Mouse (Mus musculus) left cerebral cortex, adult 8-10 months (tissue): ENCODE measurements around the gene Taf15. TPM values are rescaled to one million over a fixed set of nuclear protein-coding genes. Genes with fewer than 3 reads are reported as not detected.

Experiments used
- DNase-seq, 2 experiments: peaks; one replicate each; pipeline ENCODE4 v3.0.0; 2022; ENCODE audit warnings: low spot score in 2 of 2
- total RNA-seq, 4 experiments: library from RNA; stranded (reverse); gene quantifications; 2 replicates each; pipeline ENCODE4 v1.2.4; 2022

Taf15 gene
- total RNA-seq, 4 experiments from 2014 or later = 50.1 to 67.1 (median 54.3) TPM

DNA sequence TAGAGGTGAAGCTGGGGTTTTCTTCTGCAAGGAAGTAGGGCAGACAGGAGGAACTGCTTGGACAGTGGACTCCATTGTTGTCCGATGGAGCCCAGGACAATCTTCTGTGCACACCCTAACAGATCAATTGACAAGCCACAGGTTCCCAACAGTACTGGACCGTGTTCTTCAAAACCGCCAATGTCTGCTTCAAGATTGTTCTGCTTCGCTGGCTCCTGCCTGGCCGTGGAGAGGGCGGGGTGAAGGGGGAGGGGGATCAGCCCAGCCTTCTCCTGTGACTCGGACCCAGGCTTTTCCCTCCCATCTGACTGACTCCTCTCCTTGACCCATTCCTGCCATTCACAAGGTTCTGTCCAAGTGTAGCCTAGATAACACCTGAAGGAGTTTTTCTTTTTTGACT, 15.6 kb upstream of the Taf15 start:
- DNase-seq = no peak

DNA sequence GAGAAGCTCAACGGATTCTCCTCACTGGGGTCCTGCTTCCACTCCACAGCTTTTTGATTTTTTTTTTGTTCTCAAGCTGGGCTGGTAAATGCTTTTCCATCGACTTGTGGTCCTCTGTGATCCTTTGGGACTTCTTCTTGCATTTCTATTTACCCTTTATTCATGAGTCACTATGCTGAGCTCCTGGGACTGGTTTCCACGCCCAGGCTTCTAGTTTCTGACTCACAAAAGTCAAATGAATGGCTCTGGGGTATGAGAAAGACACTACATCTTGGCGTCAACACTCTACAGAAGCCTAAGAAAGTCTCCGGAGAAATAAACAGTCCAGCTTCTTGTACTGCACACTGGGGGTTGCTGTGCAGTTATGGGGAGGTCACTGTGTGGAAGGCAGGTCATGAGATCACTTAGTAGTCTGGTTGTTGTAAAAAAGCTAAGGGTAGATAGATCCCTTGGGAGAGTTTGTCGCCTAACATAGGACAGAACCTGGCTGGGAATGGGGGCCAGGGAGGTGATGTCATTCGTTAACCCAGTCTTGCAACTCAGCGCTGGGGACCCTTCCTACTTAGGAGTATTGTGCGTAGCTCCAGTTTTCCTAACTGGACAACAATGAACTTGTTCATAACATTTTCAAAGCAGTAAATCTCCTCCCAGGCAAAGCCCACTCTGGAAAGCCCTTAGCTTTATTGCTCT, 14.8 kb upstream of the Taf15 start:
- DNase-seq = no peak

DNA sequence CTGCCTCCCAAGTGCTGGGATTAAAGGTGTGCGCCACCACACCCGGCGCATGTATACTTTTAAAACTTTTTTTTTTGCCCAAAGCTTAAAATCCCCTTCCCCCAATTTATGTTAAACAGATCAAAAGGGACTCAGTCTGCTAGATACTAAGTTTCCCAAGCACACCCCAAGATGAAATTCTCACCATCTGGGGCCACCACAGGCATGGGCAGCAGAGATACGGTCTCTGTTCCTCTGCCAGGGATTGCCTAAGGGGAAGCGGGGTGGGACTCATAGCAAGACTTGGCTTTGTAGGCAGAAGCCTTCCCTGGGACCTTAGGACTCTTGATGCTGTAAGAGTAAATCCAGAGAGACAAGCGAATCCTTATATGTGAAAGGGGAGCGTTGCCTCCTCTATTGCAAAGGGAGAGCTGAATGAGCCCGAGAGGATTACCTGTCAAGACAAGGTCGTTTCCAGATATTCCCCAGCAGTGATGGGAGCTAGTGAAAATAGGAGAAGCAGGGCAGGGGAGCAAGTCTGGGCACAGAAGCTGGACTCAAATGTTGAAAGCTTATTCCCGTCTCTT, 11.3 kb upstream of the Taf15 start:
- DNase-seq = no peak

DNA sequence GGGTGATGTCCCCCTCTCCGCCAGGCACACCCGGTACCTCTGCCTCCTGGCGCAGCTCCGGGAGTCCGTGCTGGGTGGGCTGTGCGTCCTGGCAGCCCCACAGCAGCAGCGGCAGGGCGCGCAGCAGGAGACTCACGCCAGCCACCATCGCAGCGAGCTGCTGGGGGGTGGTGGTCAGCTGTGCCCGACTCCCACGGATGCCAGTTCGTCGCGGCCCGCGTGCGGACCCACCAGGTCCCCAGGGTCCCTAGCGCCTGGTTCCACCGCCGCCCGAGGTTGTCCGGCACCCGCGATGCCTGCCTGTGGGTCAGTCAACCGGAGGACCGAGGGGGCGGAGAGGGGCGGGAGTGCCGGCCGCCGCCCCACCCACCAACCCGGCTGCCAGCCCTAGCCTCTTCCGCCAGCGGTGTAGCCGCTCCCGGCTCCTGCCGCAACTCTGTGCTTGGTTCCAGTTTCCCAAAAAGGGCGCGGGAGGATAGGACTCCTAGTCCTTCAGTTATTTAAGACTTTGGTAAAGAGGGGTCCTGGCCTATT, 10.1 kb upstream of the Taf15 start, which contains the start of gene Mmp28:
Mmp28 (minus strand) TSS at position 361 of the 534 bp plus-strand sequence.
- DNase-seq = no peak

DNA sequence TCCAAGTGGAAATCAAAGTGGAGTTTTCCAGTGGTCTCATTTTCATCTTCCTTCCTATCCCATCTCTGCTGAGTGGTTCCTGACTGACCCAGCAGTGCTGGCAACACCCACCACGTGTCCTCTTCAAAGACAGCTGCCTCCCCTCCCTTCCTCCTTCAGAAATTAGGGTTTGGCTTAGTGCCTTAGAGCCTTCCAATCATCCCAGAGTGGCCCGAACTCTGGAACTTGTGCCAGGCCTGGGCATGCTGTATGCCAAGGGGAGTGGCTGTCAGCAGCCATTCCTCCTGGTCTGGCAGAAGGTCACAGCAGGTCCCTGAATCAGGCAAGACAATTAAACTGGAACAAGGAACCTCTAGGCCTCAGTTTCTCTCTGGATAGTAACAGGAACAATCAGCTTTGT, 6.9 kb upstream of the Taf15 start:
- no peak for DNase-seq

DNA sequence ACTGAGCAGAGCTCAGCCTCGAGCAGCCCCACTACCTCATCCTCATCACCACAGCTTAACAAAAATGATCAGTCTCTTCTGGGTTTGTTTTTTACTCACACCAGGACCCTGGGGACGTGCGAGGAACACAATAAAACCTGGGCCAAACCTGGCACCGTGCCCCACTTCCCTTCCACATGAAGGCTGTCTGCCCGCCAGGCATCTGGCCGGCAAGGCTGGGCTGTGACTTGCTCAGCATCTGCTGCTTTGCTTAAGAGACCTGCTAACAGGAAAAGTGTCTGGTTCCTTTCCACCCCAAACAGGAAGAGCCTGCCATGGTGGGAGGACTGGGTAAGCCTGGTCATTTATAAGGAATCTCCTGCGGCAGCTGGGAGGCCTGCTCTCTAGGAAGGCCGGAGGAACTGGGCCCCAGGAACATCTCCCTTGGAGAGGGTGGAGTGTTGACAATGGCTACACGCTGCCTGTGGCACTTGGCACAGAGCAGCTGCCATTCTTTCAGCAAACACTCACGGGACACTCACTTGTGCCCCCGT, 5.7 kb upstream of the Taf15 start:
- no peak for DNase-seq

DNA sequence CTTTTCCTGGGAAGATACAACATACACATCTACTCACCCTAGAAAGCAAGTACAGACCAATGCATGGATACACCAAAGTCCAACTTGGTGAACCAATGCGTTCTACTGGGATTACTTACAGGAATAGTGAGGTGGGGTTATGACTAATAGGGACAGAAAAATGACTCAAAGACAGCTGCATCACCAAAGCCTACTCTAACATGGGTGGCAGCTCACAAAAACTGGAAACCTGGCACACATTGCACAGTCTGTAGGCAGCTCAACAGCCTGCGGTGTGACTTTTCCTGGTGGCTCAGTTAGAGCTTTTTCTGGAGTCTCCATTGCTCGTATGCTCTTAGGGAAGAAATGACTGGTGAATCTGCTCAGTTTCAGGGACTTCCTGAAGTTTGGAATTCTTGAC, 4.1 kb upstream of the Taf15 start:
- DNase-seq = peak in 1 of 2 experiments; percentile 38

DNA sequence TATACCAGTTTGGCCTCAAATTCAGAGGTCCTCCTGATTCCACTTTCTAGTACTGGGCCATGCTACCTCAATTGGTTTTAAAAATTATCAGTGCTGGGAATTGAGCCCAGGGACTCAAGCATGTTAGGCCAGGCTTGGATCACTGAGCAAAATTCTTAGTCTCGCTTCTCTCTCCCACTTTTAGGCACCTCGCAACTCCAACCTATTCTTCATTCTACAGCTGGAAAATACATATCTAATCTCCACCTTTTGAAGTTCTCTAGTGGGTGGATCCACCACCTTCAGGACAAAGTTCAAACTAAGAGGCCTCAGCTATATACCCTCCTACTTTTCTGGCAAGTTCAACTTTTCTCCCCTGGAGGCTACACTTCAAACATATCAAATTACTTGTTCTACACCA, 1.1 kb upstream of the Taf15 start:
- no peak for DNase-seq

DNA sequence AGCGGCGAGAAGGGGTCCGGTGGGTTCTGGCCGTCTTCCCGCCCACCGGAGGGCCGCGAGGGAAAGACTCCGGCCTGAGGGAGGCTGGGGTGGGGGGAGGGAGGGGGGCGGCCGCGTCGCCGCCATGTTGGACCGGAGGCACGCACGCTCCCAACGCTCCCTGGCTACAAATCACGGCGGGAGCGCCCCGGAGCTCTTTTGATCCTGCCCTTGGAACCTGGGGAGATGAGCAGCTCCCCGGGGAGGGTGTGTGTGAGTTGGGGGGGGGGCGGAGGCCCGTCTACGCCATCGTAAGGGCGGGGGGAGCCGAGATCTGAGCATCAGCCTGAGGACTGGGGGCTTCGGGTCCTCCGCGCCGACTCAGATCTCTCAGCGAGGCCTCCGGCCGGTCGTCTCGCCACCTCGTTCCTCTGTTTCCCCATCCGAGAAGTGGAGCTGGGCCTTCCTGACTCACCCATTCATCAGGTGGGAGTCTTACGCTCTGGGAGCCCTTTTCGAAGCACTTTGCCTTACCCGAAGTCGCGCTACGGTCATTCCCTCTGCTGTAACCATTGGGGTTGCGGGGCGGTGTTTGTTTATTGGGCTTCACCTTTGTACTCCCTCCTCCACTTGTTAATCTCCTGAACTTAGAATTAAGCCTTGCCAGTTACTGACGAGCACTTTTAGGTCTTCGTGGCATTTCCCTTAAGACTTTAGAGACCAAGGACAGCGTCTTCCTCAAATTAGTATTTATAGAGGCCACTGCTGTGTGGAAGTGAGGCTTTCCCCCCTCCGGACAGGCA, 540 bp downstream of the Taf15 start:
- no peak for DNase-seq

DNA sequence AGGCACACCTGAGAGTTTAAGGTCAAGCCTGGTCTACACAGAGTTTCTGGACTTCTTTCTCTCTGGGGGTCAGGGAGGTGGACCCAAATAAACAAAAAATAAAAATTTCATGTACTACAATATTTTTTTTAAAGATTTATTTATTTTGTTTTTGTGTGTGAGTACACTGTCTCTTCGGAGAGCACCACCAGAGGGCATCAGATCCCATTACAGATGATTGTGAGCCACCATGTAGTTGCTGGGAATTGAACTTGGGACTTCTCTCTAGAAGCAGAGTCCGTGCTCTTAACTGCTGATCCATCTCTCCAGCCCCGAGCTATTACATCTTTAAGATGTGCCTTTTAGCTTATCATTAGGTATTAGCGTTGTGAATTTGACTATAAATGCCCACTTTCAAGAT, 18.6 kb downstream of the Taf15 start:
- no peak for DNase-seq

DNA sequence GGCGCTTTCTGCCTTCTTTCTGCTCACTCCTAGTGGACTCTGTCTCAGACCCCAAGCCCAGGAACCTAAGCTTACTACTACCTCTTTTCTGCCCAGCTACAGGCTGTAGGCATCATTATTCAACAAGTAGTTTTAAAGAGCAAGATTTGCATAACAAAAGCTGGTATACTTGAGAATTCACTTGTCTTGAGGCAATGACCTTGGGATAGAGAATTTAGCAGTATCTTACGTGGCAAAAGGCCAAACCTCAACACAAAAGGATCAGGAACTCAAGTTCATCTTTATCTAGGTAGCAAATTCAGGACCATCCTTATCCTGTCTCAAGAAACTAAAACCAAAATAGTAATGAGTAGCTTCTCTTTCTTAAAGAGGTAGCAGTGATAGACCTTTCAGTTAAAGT, 22.7 kb downstream of the Taf15 start:
- no peak for DNase-seq

DNA sequence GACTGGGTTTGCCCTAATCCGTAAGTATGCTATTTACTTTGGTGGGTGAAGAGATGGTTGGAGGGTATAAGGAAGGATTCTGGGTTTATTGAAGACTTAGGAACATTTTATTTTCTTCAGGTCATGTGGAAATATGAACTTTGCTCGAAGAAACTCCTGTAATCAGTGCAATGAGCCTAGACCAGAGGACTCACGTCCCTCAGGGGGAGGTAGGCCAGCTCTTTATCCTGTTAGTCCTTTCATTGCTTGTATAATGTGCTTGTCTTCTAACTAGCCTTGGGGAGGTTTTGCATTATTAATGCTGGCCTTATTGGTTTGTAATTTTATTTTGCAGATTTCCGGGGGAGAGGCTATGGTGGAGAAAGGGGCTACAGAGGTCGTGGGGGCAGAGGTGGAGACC, 31.4 kb downstream of the Taf15 start:
- no peak for DNase-seq

DNA sequence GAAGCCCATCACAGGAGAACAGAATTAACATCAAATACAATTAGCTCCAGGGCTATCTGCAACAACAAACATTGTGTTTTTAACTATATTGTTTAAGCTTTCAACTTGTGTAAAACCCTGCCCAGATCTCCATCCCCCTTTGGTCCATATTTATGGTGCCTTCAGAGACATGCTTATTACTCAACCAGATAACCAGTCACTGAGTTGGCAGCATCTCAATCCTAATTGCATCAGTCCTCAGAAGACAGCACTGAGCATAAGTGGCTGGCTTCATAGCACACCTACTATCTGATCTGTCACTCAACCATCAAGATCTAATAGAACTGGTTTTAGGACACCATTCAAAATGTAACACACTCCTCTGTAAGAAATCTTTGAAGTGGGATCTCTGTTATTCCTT, 36.6 kb downstream of the Taf15 start:
- DNase-seq = no peak

DNA sequence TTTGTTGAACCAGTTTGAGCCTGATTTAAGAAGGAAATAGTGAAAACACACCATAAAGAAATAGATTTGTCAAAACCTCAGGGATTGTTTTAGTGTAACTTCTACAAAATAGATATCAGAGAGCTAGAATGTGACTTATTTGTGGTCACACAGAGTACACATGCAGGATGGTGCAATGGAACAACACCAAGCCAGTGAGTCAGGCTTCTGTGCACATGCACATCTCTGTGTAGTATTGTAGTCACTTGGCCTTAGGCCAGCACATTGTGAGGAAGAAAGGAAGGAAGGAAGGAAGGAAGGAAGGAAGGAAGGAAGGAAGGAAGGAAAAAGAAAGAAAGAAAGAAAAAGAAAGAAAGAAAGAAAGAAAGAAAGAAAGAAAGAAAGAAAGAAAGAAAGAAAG, 44.3 kb downstream of the Taf15 start:
- no peak for DNase-seq

DNA sequence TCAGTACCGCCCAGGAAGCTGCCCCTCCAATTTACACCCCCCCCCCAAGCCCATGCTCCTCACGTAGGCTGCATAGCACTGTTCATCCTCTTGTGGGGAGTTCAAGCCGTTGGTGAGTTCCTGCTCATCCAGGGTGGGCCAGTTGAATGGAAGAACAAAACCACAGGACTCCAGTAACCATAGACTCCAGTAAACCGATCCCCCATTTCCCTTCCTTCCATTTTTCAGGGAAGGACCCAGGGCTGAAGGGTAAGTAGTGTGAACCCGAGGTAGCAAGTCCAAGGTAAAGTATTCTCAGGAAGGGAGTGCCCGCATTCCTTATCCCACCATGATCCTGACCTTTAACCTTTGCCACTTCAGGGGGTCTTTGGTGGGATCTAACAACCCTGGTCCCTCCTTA, 45.5 kb downstream of the Taf15 start:
- DNase-seq = no peak

DNA sequence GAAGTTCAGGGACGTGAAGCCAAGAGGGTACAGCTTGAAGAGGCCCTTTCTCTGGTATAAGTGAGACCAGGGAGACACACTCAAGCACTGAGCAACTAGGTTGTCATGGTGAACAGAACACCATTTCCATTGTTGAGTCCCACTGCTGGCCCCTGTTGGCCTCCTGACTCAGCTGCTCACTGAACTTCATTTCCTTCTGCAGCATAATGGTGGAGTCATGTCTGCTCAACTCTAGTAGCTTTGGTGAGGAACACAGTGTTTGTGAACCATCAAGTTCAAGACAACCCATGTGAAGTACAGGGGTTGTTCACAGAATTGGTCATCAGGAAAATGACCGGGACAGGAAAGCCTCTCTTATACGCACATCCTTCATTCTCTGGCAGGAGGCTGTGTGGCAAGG, 49.2 kb downstream of the Taf15 start, which contains the start of gene Heatr9:
Heatr9 (minus strand) TSS at position 101 of the 400 bp plus-strand sequence.
- no peak for DNase-seq

DNA sequence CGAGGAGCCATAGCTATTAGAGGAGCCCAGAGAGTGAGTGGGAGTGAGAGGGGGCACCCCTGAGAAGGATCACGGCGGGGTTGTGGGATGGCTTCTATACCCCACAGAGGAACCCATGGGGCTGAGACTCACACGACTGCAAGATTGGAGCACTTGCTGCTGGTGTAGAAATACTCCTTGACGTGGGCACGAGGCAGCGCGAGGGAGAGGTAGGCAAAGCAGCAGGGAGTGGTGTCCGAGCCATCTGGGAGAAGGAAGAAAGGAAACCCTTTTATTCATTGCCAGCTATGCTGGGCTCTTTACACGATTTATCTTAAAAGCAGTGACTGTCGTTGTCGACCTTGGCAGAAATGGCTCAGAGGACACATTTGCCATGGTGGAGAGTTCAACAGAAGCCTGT, 56.1 kb downstream of the Taf15 start:
- no peak for DNase-seq

DNA sequence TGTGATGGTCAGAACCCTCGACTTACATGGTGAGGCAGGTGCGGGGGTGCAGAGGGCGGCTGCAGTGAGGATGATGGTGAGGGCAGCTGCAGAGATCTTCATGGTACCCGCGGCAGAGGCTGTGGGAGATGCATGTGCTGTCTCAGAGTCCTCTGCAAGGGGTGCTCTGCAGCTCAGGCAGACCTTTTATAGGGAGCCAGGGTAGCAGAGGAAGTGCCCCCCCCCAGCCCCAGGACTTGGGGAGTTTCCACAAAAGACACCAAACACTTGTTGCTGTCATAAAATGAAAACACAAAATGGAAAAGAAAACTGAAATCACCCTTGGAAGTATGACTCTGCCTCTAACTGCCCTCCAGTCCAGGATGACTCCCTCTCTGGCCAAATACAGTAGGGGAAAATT, 57.5 kb downstream of the Taf15 start, which contains the start of gene Ccl5:
Ccl5 (minus strand) TSS at position 159 of the 400 bp plus-strand sequence.
- DNase-seq = no peak

DNA sequence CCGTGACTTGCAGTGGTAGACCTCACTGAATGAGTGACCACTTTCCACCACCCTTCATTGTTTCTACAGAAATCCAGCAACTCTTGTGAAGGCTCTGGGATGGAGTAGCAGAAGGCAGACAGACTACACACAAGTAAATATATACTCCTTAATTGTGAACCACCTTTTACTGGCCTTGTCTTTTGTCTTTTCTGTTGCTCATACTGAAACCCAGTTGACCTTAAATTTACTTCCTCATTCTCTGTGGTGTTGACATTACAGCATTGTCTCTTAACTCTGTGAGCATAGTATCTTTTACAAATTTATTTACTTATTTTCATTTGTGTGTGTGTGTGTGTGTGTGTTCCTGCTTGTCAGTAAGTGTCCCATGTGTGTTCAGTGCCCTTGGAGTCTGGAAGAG, 60.3 kb downstream of the Taf15 start:
- DNase-seq = no peak

DNA sequence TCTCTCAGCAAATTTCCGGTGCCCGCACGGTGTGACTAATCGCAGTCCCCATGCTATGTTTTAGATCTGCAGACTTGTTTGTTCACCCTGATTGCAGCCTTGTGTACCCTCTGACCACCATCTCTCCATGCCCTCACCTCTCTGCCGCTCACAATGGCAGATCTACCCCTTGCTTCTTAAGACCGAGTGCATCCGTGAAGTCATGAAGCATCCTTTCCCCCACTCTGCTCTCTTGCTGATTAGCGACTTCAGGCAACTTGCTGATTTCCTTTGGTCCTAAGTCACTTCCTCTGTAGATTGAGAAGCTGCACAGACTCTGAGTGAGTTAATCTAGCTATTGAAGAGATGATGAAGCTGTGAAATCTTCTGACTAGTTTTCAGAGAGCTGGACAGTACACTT, 61.3 kb downstream of the Taf15 start:
- no peak for DNase-seq

DNA sequence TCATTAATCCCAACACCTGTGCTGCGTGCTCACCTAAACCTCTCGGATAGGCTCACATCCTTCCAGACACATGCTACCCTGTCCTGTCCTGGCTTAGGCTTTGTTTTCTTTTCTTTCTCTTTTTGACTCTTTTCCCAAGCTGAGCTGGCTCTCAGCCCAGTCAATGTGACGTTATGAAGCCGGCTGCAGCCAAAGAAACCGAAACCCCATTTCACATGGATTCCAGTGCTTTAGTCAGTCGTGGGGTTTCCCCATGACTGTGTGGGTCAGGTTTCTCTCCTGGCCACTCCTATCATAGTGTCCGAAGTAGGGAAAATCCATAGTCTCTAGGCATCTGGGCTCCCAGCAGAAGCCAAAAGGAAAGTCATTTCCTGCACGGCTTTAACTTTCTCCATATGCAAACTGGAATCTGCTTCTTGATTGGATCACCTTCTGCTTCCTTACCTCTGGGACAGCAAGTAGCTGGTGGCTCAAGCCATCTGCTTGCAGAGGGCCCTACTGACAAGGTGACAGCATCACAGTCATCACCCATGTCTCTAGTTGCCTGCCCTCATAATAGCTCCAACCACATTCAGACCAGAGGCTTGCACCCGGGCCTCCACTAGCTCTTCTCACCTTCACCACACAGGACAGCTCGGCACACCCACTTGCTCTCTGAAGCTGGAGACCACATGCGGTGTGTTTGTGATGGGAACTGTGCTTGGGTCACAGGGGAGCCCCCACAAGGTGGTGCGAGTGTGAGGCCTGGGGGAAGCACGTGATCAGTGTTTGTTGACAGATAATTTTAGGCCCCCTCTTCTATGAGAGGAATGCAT, 61.9 kb downstream of the Taf15 start:
- peak in 1 of 2 experiments; percentile 18 for DNase-seq
